Mouse (Mus musculus) kidney, adult 2 months (tissue): ENCODE measurements at regions not wholly inside any gene's neighbourhood (a gene's known extent, or its start where the extent isn't known, plus 50 kb on each side); places are given as distances from the start of the nearest gene placed in this dataset.
A peak's percentile ranks its signal among the peaks of the same experiment; 100 is the strongest.

ENCODE experiments used
- DNase-seq: peaks from one replicate; pipeline ENCODE4 v3.0.0; 2021
- H3K27ac ChIP-seq: fragments of 200-500 bp; 2 replicates; pipeline ENCODE4 v1.5.1; 2012; ENCODE audit warnings: low read depth, low read length, control low read depth, inconsistent platforms; ENCODE audit not compliant: insufficient read depth
- H3K27me3 ChIP-seq: fragments of 200-500 bp; replicated peaks from 2 replicates; pipeline ENCODE4 v1.6.1; 2012; ENCODE audit warnings: mild to moderate bottlenecking, moderate library complexity, low read length, inconsistent platforms; ENCODE audit not compliant: control insufficient read depth, insufficient read depth
- H3K36me3 ChIP-seq: fragments of 200-500 bp; 2 replicates; pipeline ENCODE4 v1.6.1; 2012; ENCODE audit warnings: mild to moderate bottlenecking, moderate library complexity, low read length, inconsistent platforms; ENCODE audit not compliant: control insufficient read depth, insufficient read depth
- H3K4me1 ChIP-seq: fragments of 200-500 bp; 2 replicates; pipeline ENCODE4 v1.6.1; 2011; ENCODE audit warnings: low read length; ENCODE audit not compliant: control insufficient read depth, insufficient read depth
- H3K4me3 ChIP-seq: fragments of 200-500 bp; 2 replicates; pipeline ENCODE4 v1.5.1; 2011; ENCODE audit warnings: mild to moderate bottlenecking, low read depth, low read length, control low read depth; ENCODE audit not compliant: insufficient read depth
- CTCF ChIP-seq: fragments of 200-500 bp; conservative IDR thresholded peaks from 2 replicates; pipeline ENCODE4 v1.5.1; 2011; ENCODE audit warnings: low read depth, mild to moderate bottlenecking, control low read depth, low read length, moderate library complexity, mixed read lengths; ENCODE audit not compliant: insufficient read depth, insufficient read length
- POLR2A ChIP-seq: fragments of 200-500 bp; IDR thresholded peaks from one replicate; pipeline ENCODE4 v1.6.1; 2011; ENCODE audit warnings: low read depth, low read length, control low read depth
- whole genome bisulfite sequencing: fragments of 180-500 bp; shearing (Covaris S2); methylation state at CpG from one replicate; pipeline ENCODE4 v1.1.7; 2018; 5-methylcytosine and 5-hydroxymethylcytosine counted together

DNA sequence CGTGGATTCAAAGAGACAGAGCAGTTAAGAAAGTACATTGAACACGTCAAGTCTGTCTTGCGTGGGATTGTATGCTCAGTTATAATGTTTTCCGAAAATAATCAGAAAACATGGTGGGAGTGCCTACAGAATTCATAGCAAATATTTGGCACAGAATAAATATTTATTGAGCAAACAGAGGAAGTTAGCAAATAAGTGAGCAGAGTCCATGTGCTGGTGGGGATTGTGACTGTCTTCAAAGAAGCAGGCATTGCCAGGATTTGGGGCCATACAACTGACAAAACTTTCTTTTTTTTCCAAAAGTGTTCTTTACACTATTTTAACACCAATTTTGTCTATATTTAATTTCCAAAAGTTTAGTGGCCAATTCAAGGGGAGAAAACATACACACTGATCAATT is 1729.8 kb downstream of the AI429214 start:
- Histone ChIP-seq H3K4me3 (no peak overlapping the region), H3K27ac (no peak overlapping the region), H3K27me3 (no peaks in the 10 kb centered on the region), H3K4me1 (no peaks in the 10 kb centered on the region), H3K36me3 (no peaks in the 10 kb centered on the region)
- DNase-seq: no peak
- WGBS: 89% methylated on average over 4 of the region's 4 CpGs
- TF ChIP-seq POLR2A (no peak), CTCF (no peak)

- 87% methylated on average over 5 of the region's 5 CpGs for WGBS
- TF ChIP-seq CTCF (no peak), POLR2A (no peak)
- Histone ChIP-seq H3K4me3 (no peak overlapping the region), H3K4me1 (no peaks in the 10 kb centered on the region), H3K27ac (no peak overlapping the region), H3K27me3 (no peaks in the 10 kb centered on the region), H3K36me3 (no peaks in the 10 kb centered on the region)
- DNase-seq: no peak
Observed at GRCm38 (mm10) chr8:38725257-38725656, 1731.9 kb downstream of the AI429214 start.

DNA sequence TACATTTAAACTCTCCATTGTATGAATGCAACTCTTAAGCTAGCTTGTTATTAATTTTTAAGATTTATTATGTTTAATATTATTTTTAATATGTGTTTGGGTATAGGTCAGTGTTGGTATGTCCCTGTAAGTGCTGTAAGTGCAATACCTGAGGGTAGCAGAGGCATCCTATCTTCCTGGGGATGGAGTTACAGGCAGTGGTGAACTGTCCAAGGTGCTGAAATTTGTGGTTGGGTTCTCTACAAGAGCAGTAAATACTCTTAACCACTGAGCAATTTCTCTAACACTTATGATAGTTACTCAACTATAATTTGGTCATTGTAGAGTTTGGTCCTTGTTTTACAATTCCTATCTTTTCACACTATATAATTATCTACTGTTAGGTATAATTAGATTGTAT is 1753.7 kb downstream of the AI429214 start:
- H3K36me3 ChIP-seq: no peaks in the 10 kb centered on the region
- no peak overlapping the region for H3K27ac ChIP-seq
- TF ChIP-seq POLR2A (no peak), CTCF (no peak)
- no peaks in the 10 kb centered on the region for H3K4me1 ChIP-seq
- no peaks in the 10 kb centered on the region for H3K27me3 ChIP-seq
- no peak for DNase-seq
- no peak overlapping the region for H3K4me3 ChIP-seq

GRCm38 (mm10) chr8:38766626-38767226 is 1773.3 kb downstream of the AI429214 start:
- TF ChIP-seq POLR2A (no peak), CTCF (no peak)
- WGBS: 69% methylated on average over 5 of the region's 5 CpGs
- H3K36me3 ChIP-seq: no peaks in the 10 kb centered on the region
- H3K27ac ChIP-seq: no peak overlapping the region
- H3K4me1 ChIP-seq: no peaks in the 10 kb centered on the region
- H3K4me3 ChIP-seq: no peak overlapping the region
- H3K27me3 ChIP-seq: no peaks in the 10 kb centered on the region
- no peak for DNase-seq

- TF ChIP-seq CTCF: no peak
- no peak for TF ChIP-seq POLR2A
Observed at GRCm38 (mm10) chr8:38812482-38812881, 1819.1 kb downstream of the AI429214 start.

DNA sequence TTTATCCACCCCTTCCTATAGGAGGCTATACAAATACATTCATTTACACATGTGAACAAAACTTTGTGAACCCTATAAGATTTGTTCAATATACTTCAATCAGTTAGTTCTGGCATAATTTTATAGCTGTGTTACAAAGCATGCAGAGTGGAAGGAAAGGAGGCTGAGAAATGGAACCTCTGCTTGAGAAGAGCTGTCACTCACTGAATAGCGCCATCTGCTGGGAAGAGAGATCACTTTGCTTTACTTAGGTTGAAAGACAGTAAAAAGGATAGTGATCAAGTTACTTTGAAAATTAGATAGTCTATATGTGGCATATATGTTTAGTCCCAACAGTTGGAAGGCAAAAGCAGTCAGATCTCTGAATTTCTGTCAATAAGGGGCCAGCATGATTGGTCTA is 1824.8 kb downstream of the AI429214 start:
- peak; percentile 15 for DNase-seq
- Histone ChIP-seq H3K4me3 (no peak overlapping the region), H3K36me3 (no peaks in the 10 kb centered on the region), H3K27me3 (no peaks in the 10 kb centered on the region), H3K4me1 (no peaks in the 10 kb centered on the region), H3K27ac (no peak overlapping the region)
- 30% methylated on average over 1 of the region's 1 CpGs for WGBS
- peak; percentile 42 for TF ChIP-seq CTCF
- TF ChIP-seq POLR2A: no peak

More at GRCm38 (mm10) chr8:38812482-38812881, 1819.1 kb downstream of the AI429214 start:
- Histone ChIP-seq H3K4me3 (no peak overlapping the region), H3K4me1 (no peaks in the 10 kb centered on the region), H3K36me3 (no peaks in the 10 kb centered on the region), H3K27me3 (no peaks in the 10 kb centered on the region), H3K27ac (no peak overlapping the region)
- DNase-seq: no peak

- TF ChIP-seq POLR2A: no peak
- no peak for TF ChIP-seq CTCF
- H3K4me1 ChIP-seq: no peaks in the 10 kb centered on the region
- WGBS: 59% methylated on average over 2 of the region's 2 CpGs
Observed at GRCm38 (mm10) chr8:38861436-38861835, 1813.4 kb upstream of the Adam24 start.

More at GRCm38 (mm10) chr8:38861436-38861835, 1813.4 kb upstream of the Adam24 start:
- DNase-seq: no peak
- H3K27ac ChIP-seq: no peak overlapping the region
- no peaks in the 10 kb centered on the region for H3K36me3 ChIP-seq
- H3K4me3 ChIP-seq: no peak overlapping the region
- no peaks in the 10 kb centered on the region for H3K27me3 ChIP-seq
